Mouse (Mus musculus): Measurements from ENCODE around the gene Spry2. TPM values are rescaled to one million over a fixed set of nuclear protein-coding genes. Genes with fewer than 3 reads are reported as not detected.

The Spry2 gene
- 10 to 100 TPM; 28.3 to 29.1 TPM for total RNA-seq (2021)
- long read RNA-seq, experiment 1, partial matches to known transcripts, result 0 of 4 reads
- long read RNA-seq, experiment 1, other reads (novel, unspliced or antisense), result 0 of 4 reads
- long read RNA-seq, experiment 2, partial matches to known transcripts, result 0 of 3 reads
- long read RNA-seq, experiment 2, other reads (novel, unspliced or antisense), result 1 of 3 reads

DNA sequence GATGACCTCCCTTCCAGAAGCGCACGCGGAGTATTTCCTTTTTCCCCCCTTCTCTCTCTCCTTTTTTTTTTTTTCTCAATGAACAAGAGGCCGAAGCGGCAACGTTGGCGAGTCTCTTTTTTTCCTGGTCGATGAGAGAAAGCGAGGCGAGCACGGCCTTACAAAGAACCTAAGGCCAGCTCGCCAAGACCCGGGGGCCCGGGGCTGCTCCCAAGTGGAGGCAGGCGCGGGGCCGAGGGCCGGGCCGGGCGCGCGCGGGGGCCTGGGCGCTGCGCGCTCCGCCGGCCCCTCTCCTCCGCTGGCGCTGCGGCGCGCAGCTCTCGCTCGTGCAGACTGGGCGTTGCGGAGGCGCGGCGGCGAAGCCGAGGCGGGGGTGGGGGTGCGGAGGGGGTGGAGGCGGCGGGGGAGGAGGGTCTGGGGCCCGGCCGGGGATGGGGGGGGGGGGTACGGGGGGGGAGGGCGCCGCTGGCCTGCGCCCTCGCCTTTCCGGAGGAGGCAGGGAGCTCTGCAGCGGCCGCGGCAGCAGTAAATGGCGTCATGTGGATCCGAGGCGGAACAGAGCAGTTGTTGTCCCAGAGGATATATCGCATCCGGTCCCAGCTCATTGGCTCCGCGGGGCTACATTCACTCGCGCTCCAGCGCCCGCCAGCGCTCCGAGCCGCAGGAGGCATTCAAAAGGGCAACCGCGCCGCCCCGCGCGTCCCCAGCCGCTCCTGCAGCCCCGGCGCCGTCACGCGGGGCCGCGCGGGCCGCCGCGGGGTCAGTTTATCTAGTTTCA, at the start of gene Spry2:
Gene Spry2, minus strand, starts transcription at position 29 of the 778 bp plus-strand sequence.
- peak; percentile 85 to 90 for DNase-seq (ENCODE audit: low spot score in 2 of 2)

DNA sequence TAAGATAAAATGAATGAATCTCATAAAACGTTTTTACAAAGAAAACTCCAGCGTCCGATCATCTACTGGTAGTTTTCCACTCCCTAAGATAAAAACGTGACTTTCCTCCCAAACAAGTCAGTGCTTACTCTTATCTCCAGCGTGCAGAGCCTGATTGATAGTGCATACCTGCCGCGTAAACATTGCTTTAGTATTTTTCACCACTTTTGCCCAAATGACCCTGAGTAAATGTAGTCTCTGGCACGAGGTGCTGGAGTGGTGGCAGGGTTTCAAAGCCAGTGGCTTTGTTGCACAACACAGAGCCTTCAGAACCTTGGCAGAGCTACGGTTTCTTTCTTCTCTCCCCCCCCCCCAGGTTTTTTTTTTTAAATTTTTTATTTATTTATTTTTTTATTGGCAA, 44.7 kb upstream of the Spry2 start:
- DNase-seq (ENCODE audit: low spot score in 2 of 2), result peak in 1 of 2 experiments; percentile 28

DNA sequence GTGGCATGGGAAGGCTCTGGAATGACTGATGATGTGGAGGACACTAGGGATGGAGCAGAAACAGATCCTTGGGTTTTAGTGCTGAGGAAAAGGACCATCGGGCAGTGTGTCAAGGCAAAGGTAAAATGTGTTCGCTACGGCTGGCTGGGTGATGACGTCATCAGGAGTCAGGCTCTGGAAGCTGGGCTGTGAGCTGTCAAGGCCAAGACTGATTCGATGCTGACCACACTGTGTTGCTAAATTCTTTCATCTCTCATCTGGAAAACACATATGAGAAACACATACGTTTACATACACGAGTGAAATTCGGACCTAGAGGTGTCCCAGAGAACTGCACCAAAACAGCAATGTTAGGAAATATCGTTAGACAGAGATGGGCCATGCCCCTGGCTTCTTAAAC, 30.1 kb upstream of the Spry2 start:
- no peak for DNase-seq (ENCODE audit: low spot score in 2 of 2)

DNA sequence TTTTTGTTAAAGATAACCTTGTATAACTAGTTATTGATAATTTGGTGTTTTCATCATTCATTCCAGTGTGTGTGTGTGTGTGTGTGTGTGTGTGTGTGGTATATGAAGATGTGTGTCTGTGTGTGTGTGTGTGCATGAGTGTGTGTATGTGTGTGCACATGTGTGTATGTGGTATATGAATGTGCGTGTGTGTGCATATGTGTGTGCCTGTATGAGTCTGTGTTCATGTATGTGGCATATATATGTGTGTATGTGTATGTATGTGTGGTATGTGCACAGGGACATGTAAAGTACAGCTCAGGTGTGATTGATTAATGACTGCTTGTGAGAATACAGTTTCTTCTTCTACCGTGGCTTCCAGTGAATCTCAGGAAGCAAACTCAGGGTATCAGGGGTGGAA, 28.7 kb upstream of the Spry2 start:
- DNase-seq (ENCODE audit: low spot score in 2 of 2), result no peak

DNA sequence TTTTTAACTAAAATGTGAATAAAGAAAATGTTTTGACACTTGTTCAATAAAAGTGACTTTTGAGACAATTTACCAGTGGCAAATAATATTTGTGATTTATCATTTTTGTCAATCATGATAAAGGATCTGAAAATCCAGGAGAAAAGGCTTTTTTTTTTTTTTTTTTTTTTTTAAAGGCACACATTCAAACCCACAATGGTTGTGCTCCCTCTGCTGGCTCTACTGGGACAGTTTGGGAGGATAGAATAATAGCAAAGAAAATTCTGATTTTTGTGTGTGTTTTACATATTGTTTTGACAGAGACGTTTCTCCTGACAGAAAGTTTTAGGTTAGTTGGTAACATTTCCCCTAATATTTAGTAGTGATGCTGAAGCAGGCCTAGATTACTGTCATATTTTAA, 28.1 kb upstream of the Spry2 start:
- no peak for DNase-seq (ENCODE audit: low spot score in 2 of 2)

DNA sequence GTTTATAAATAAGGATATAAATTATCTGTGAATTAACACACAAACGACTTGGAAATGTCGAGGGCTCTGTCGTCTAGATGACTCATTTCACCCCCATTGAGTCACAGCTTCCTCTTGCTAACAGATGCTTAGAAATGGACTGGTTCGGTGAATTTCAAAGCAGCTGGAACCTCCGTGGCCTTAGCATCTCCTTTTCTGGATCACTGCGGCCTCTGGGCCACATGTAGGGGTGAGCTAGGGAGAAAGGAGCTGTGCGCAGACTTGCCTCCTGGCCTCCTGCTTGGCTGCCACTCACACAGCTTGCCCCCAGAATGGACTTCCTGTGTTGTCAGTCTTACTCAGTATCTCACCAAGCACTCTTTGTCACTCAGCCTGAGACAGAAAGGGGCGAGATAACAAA, 26.3 kb upstream of the Spry2 start:
- DNase-seq (ENCODE audit: low spot score in 2 of 2), result no peak

DNA sequence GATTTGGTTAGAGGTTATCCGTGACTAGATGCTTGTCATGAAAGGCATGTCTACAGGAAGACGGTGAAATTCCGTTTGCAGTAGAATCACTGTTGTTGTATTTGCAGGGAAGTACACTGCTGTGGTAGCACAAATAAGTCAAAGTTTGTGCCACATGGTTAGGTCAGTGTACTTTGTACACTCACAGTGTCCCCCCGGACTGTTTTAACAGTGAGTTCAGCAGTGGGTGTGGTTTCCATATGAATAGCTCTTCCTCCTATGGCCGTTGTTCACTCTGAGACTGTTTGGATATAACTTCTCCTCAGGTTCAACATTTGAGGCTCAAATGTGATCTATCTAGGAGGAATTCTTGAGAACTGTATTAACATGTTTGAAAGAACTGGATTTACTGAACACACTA, 25.8 kb upstream of the Spry2 start:
- no peak for DNase-seq (ENCODE audit: low spot score in 2 of 2)

DNA sequence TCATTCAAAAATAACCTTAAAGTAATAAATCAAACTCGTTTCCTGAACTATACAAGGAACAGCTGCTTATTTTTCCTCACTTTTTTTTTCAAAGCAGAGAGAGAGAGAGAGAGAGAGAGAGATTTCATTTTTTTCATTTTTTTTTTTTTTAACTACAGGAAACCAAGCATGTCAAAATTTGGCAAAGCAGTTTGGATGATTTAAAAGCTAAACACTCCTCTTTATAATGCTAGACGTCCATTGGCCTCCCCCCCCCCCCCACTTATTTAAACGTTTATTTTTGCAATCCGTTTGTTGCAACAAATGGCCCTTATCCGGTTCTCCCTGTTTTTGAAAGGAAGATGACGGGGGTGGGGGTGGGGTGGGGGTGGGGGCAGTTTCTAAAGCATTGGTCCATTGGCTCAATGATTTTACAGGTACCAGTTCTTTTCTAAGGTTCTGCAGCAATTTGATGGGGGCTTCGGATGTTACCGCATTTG, 24.6 kb upstream of the Spry2 start:
- no peak for DNase-seq (ENCODE audit: low spot score in 2 of 2)

DNA sequence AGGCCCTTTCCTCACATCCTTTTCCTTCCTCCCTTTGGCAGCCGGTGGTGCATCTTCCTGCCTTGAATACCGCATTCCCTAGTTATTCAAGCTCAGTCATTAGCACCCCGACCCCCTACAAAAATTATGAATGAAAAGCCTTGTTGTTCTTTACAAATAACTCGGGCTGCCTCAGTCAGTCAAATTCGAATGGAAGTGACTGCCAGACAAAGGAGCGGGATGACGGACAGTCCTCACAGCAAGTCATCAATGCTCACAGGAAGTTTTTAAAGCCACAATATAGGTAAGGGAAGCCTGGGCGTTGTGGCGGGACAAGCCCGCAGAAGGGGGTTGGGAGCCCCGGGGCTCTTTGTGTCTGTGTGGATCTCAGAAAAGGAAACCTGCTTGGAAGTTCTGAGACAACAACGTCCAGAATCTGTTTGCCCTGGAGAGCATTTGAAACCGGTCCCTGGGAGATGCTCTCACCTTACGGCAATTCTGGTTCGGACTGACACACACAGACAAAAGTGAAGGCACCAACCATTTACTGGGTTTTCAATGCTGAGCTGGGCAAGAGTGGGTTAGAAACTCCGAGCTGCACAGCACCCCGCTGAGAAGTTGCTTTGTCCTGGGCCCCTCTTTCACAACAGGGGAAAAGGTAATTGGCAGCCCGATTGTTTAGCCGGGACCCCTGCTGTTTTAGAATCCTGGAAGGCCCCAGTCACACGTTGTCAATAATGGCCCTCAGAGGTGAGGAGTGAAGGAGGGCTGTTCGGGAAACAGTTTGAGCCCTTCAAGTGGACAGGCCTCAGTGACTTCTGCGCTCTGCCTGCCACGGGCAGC, 24.0 kb upstream of the Spry2 start:
- no peak for DNase-seq (ENCODE audit: low spot score in 2 of 2)

DNA sequence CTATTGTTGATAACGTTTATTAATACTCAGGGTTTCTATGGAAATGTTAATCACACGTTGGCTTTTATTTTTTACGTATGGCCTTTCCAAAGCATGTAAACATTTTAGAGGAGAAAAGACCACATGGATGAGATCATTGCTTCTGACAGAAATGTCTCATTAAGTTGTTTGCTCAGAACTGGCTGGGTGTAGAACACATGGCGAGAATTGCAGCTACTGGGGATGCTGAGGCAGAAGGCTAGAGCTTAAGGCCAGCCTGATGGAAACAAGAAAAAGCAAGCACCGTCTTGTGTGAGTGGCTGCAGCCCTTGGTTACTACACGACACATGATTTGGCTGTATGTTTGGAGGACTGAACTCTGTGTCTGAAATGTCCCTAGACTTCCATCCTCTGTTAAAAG, 10.6 kb upstream of the Spry2 start:
- DNase-seq (ENCODE audit: low spot score in 2 of 2), result no peak

DNA sequence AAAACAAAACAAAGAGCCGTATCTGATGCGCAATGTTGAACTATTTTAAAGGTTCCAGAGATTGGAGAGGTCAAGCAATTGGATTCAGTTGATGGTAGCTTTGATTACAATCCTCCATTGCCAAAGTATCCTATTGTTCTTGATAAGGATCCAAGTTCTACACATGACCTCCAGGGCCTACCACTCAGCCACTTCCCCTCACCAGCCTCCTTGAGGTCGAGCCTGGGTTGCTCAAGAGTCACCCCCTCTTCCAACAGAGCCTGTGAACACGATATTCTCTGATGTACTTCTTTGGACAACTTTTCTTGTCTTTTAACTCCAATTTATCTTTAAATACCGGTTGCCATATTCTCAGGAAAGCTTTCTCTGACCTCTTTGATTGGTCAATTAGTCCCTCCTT, 9.3 kb upstream of the Spry2 start:
- no peak for DNase-seq (ENCODE audit: low spot score in 2 of 2)

DNA sequence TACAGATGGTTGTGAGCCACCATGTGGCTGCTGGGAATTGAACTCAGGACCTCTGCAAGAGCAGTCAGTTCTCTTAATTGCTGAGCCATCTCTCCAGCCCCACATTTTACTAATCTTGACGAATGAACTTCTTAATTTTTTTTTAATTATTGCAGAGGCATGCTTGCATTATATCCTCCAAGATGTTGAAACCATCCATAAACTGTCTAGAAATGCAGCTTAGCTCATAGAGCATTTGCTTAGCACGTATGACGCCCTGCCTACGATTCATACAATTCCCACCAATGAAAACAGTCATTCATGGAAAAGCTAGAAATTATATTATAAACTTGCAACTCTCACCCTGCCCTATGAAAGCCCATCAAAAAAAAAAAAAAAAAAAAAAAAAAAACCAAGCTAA, 8.9 kb upstream of the Spry2 start:
- DNase-seq (ENCODE audit: low spot score in 2 of 2), result no peak

DNA sequence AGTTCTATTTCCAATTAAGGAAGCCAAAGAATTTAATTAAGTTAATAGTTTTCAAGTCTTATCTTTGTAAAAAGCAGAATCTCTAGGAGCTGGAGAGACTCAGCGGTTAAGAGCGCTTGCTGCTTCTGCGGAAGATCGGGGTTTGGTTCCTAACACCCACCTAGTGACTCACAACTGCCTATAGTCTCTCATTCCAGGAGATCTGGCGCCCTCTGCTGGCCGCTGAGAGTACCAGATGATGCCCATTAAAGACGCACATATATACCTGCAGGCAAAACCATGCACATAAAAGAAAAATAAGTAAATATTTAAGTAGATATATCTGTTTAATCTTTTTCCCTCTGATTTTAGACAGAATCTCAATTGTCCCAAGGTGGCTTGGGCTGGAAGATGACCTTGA, 6.2 kb upstream of the Spry2 start:
- DNase-seq (ENCODE audit: low spot score in 2 of 2), result peak in 1 of 2 experiments; percentile 58

DNA sequence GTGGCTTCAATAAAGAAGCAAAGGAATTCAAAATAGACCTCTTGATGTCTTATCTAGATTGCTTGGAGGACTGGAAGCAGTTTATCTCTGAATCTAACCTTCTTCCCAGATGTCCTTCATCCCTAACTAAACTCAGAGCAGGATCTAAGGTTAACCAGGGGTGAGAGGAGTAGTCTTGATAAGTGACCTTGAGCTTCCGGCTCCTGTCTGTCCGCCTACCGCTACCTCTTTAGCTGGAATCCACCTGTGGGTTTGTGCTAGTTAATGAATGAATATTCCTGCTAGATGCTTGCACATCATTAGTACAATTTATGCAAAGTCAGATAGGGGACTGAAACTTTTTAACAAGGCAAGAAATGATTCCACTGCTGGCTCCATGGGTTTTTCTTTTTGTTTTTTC, 4.2 kb upstream of the Spry2 start:
- no peak for DNase-seq (ENCODE audit: low spot score in 2 of 2)

DNA sequence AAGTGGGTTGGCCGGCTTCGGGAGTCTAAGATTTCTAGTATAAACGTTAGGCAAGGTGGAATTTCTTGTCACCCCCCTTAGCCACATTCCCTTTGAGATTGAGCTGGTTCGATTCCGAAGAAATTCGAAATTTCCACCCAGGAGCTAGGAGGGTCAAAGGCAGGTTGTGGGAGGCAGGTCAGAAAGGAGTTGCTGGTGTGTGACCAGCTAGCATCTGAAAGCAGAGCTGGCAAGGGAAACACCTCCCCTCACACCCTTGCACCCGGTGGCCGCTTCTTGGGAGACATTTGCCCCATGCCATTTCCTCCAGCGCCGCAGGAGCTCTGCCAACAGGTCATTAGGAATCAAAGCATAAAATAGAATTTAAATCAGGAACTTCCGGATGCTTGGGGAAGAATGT, 2.5 kb upstream of the Spry2 start:
- peak in 1 of 2 experiments; percentile 25 for DNase-seq (ENCODE audit: low spot score in 2 of 2)

DNA sequence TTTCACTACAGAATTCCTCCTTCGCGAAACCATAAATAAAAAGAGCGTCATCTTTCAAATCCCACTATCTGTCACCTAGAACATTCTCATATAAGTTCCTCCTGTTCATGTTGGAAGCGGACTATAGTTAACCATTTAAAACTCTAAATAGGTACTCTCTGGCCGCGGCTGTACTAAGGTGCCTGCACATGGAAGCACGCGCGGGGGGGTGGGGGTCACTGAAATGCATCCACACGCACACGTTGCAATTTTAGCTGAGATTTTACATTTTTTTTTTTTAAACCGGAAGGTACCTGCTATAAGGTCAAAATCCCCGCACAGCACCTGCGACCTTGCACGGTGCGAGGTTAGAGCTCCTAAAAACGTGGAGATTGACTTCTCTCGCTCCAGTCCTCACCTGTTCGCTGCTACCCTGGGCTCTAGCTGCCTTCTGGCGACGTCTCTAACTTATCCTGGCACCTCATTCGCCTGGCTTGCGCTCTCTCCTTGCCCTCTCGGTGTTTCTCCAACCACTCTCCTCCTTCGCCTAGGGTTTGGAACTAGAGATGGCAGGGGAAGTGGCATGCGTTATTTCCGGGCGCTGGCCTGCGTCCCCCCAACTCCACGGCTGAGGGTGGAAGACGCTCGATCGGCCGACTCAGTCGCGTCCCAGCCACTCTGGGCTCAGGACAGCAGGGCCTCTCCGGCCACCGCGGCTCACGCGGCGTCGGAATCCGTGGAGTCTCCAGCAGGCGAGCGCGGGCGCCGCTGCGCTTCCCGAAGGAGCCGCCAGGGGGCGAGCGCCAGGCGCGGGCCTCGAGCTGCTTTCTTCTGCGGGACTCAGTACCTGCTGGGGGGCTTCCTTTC, 1.9 kb upstream of the Spry2 start:
- DNase-seq (ENCODE audit: low spot score in 2 of 2), result peak; percentile 95

DNA sequence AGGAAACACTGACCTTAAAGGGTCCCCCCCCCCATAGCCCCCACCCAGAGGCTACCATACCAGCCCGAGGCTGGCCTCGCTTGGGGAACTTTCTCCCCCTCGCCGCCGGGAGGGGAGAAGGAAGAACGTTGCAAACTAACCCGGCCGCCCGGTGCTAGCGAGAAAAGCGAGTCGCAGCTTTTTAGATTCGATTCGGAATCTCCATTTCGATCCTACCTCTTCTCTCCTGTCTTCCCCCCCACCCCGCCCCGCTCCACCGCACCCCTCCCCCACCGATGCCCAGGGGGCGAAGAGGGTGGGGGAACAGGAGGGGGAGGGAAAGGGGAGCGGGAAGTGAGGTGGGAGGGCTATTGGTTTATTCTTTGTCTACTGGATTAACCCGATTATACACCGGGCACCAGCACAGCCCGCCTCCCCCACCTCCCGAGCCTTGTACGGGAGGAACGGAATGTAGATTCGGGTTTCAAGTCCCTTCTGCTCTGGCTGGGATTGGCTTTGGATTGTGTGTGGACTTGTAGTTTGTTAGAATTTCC, 1.0 kb upstream of the Spry2 start:
- DNase-seq (ENCODE audit: low spot score in 2 of 2), result peak; percentile 55

DNA sequence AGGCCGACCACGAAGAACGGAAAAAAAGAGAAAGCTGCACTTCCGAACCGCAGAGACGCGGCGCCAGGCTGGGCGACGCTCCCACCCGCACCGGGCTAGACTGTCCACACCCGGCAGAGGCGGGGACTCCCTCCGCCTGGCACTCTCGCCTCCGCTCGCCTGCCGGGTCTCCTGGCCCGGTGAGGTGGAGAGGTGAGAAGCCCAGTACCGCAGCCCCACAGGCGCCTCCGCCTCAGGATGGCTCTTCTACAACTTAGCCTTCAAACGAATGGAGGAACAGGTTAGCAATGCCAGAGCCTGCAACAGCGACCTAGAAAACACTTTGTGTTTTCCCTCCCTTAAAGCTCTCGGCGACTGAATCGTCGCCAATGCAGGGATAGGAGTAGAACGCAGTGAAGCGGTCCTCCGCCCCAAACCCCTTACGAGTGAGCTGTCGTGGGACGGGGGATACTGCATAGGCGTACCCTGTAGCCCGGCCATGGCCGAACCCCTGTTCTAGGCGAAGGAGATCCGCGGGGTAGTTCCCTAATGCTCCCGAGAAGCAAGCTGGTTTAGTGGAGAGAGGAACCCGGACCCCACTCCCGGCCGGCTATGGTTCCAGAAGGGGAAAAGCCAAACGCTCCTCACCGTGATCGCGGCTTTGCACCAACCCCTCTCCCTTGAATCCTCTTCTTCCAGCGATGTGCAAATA, 513 bp downstream of the Spry2 start:
- peak; percentile 58 to 63 for DNase-seq (ENCODE audit: low spot score in 2 of 2)

DNA sequence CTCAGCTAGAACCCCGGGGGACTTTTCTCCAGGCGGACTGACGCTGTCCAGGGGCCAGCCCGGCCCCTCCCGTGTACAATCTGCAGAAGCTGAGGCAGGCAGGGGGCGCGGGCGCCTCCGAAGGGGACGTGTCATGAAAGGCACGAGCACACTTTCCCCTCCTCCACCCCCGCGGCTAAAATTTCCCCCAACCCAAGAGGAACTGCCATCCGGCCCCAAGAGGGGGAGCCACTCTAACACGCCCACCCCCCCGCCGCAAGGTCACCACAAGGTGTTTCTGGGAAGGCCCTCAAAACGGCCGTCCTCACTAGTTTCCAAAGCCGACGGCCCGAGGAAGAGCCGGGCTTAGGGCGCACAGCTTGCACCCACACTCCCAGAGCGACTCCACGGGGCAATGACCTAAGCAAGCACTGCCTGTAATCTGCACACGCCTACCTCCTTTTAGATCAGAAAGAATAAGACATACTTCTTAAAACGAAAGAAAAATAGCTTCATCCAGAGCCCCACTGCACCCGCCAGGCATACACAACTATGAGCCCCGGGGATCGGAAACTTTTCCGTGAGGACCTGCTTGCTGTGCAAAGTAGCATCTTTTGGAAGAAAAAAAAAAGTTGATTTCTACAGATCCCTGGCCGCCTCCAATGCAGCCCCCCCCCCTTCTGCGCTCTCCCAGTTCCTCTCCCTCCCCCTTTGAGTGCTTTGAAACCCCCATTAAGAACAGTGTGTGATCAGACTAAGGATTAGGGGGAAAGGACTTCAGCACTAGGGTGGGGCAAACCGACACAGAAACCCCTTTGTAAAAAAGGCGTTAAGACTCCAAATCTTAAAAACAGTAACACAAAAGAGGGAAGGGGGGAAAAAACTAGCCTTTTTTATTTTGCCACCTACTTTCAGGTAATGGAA, 1.4 kb downstream of the Spry2 start:
- DNase-seq (ENCODE audit: low spot score in 2 of 2), result peak; percentile 52 to 53
